Mouse (Mus musculus): ENCODE results near the gene Dhx8. TPM values are rescaled to one million over a fixed set of nuclear protein-coding genes. Genes with fewer than 3 reads are reported as not detected.

Dhx8 gene
- total RNA-seq, 2 experiments from 2014 or later: 15.7 to 16.1 TPM

DNA sequence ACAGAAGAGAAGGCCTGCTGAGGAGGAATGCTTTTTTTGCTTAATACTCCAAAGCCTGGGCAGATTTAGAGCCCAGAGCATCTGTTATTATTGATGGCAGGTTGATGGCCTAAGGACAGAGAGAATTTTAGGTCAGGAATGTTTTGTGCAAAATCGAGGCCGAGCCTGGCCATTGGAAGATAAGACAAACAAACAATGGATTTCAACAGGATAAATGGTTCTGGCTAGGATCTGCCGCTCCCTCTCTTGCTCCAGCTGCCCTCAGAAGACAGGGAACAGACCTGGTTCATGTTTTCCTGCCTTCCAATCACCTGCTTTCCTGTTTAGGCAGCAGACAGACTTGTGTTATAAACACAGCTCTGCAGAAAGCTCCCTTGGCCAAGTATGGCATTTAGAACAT, 3.4 kb upstream of the Dhx8 start:
- intact Hi-C loops (cut with DNase I): no loop called here
- no peak for DNase-seq

DNA sequence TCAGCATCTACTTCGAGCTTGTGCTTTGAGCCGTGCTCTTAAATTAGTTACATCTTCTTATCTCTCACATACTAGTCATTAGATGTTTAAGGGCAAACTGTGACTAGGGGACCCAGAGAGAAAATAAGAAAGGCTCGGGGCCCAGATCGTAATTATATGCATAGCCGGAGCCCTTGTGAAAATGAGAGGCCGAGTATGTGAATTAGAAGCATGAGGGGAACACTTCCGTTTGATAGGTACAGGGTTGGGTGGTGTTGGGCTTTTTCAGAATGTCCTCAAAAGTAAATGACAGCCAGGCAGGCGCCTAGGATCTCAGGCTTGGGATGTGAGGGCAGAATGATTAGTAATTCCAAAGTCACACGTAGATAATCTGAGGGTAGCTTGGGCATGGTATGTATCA, 877 bp downstream of the Dhx8 start:
- intact Hi-C loops (cut with DNase I): no loop called here
- DNase-seq: no peak

DNA sequence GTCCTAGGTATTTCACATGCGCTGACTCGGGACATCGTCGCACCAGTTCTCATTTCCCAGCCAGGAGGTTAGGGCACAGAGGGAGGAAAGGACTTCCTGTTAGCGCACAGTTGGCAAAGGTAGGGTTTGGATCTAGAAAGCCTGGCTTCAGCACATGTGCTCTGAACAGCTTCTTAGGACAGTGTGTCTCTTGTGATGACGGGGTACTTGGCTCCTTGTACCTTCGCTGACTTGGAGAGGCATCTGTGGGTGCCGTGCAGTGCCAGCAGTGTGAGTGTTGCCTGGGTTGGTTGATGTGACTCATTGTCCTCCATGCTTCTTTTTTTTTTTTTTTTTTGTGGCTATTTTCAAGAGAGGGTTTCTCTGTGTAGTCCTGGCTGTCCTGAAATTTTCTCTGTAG, 23.9 kb downstream of the Dhx8 start:
- intact Hi-C loops (cut with DNase I): no loop called here
- DNase-seq: peak in 1 of 2 experiments; percentile 24

DNA sequence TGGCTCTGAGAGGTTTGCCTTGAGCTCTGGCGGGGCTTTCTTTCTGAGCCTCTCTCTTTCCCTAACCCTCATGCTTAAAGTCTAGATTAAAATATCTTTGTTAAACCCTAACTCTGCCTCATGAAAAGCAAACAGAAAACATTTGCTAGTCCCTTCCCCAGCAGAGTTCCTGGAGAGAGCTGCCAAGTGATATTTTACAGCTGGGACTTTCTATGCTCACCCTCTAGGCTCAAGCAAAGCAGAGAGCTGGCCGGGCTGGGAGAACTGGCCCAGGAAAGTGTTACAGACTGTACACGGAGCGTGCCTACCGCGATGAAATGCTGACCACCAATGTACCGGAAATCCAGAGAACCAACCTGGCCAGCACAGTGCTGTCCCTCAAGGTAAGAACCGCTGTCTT, 24.6 kb downstream of the Dhx8 start:
- intact Hi-C loops (cut with DNase I): no loop called here
- no peak for DNase-seq

DNA sequence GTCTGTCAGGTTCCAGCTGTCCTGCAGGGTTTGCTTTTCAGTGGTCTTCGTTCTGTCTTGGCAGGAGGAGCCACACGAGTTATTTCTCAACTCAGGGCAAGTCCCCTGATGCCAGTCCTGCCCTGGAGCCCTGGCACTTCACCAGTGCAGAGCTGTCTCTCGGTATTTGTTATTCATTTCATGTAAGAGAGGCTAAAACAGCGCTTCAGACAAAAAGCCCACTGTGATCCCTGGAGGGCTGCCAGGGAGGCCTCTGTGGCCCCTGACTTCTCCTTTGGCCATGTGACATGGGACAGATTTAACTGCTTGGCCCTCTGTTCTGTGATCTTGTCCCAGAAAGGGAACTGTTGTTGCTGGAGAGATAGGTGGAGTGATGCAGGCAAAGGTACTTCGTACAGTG, 25.7 kb downstream of the Dhx8 start:
- intact Hi-C loops (cut with DNase I): no loop called here
- DNase-seq: no peak

DNA sequence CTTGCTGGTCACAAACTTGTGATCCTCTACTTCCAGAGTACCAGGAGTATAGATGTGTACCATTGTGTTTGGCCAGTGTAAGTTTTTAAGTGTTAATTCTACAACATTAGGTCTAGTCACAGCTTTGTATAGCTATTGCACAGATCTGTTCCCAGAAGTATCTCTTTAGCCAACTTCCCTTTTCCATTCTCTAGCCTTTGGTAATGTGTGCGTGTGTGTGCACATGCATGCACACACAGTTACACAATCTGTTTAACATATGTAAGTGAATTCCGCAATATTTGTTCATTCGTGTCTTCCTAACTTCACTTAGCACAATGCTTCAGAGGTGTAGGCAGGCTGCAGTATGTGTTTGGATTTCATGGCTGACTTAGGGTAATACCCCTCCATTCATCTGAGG, 26.8 kb downstream of the Dhx8 start:
- intact Hi-C loops (cut with DNase I): no loop called here

DNA sequence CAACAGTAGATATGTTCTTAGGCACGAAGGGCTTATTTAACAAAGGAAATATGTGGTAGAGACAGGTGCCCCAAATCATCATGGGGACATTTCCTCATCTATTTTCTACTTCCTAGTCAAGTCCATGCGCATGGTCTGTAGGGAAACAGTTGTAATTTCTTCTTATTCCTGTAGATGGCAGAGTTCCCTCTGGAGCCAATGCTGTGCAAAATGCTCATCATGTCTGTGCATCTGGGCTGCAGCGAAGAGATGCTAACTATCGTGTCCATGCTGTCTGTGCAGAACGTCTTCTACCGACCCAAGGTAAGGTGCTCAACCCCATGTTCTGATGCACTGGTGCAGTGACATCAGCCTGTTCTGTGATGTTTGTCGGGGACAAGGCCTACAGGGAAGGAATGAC, 31.0 kb downstream of the Dhx8 start:
- intact Hi-C loops (cut with DNase I): loop anchor here (2.0 kb wide), 2 partner anchors 49 to 147 kb away; no protein-coding TSS in a partner anchor
- DNase-seq: no peak

More for the DNA sequence above, 26.8 kb downstream of the Dhx8 start:
- no peak for DNase-seq

DNA sequence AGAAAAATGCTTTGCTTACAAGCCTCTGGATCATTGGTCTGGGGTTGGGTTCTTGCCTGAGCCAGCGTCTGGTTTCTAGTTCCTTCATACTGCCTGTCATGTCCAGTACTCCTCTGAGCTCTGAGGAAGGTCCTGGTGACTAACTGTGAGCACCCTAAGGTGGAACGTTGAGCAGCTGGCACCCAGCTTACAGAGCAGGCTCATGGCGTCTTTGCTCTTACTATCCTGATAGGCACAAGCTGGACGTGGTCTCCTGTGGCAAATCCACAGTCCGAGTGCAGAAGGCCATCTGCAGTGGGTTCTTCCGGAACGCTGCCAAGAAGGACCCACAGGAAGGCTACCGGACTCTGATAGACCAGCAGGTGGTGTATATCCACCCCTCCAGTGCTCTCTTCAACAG, 31.8 kb downstream of the Dhx8 start:
- intact Hi-C loops (cut with DNase I): no loop called here
- no peak for DNase-seq

DNA sequence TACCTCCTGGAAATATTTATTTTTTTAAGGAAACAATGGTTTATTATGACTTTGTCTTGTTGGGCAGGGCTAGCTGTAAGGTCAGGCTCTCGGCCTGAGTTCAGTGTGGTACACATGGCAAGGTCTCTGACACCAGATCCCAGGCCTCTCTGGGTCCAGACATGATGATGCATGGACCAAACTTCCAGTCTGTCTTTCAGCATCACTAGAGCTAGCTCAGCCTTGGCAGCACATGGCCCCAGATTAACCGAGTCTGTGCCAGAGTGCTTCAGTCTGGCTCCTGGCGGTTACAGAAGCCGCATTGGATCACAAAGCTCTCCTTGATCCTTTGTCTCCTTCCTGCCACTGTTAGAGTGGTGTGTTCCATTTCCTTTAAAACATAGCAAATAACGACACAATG, 34.6 kb downstream of the Dhx8 start:
- no peak for DNase-seq
- intact Hi-C loops (cut with DNase I): no loop called here

DNA sequence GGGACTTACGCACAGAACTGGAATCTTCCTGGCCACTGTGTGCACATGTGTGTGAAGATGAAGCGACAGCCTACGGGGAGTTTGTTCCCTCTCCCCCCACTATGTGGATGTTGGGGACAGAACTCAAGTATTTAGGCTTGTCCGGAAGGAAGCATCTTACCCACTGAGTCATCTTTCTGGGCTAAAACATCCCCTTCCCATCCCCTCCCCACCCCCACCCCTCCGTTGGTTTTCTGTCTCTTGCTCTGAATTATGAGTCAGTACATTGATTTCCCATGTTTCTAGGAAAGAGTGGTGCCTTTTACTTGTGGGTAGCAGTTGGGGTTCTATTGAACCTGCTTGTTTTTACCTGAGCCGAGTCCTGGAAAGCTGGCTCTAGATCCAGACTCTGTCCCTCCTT, 36.0 kb downstream of the Dhx8 start:
- intact Hi-C loops (cut with DNase I): no loop called here

DNA sequence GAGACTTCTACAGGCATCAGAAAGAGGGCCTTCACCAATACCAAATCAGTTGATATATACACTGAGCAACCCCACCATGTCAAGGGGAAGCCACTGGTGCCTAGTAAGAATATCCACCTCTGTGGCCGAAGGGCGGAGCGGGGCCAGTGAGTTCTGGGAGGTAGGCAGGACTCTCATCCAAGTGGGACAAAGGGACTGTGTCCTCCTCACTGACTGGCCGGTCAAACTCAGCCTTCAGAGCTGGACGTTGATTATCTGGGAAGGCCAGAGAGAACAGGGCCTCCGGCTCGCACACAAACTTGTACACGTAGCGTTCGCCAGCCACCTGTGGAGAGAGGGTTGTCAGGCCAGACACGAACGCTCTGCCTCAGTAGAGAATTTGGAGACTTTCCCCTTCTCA, 37.5 kb downstream of the Dhx8 start:
- intact Hi-C loops (cut with DNase I): no loop called here
- DNase-seq: no peak

More for the DNA sequence above, 36.0 kb downstream of the Dhx8 start:
- DNase-seq: no peak

DNA sequence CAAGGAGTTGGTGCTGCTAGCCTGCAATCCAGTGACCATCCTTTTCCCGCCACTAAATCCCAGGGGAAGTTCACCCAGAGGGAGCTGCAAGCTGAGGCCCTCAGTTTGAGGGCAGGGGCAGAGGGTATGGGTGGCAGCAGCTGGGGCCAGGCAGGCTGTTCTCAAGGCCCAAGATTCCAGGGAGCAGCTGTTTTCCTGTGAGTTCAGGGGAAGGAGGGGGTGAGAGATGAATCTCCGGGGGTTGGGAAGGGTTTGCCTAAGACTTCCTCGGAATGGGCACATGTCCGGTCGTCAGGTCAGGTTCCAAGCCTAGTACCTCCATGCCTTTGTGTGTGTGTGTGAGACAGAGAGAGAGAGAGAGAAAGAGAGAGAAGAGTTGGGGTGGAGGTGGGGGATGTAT, 39.3 kb downstream of the Dhx8 start:
- no peak for DNase-seq
- intact Hi-C loops (cut with DNase I): no loop called here

DNA sequence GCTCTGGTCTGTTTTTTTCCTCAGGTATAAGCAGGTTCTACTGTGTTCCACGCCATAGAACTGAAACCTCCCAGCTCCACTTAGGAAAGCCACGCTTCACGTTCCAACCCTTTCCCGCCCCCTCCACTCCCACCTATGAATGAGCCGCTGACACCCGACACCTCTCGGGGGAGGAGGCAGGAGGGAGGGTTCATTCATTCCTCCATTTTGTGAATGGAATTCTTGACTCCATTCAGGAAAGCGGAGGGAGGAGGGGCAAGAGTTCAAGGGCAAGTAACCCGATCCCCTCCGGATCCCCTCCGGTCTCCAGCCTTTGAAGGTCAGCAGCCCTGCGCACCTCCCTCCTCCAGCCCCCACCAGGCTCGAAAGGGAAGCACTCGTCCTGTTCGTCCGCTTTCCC, 39.7 kb downstream of the Dhx8 start:
- intact Hi-C loops (cut with DNase I): no loop called here
- peak in 1 of 2 experiments; percentile 34 for DNase-seq

DNA sequence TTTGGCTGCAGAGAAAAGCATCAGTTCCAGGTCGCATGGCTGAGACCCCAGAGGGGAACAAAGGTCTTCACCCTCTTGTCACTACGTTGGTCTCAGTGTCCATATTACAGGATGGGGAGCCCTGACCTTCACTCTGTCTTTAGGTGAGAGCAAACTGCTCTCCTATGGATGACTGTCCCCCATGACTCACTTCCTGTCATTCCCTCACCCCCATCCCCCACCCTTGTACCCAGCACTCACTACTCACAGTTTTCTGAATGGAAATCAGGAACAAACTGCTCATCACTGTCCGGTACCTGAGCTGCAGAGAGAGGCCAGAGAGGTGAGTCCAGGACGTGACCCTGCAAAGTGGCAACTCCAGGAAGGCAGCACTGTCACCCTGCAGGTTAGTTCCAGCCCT, 44.1 kb downstream of the Dhx8 start:
- intact Hi-C loops (cut with DNase I): no loop called here
- no peak for DNase-seq

DNA sequence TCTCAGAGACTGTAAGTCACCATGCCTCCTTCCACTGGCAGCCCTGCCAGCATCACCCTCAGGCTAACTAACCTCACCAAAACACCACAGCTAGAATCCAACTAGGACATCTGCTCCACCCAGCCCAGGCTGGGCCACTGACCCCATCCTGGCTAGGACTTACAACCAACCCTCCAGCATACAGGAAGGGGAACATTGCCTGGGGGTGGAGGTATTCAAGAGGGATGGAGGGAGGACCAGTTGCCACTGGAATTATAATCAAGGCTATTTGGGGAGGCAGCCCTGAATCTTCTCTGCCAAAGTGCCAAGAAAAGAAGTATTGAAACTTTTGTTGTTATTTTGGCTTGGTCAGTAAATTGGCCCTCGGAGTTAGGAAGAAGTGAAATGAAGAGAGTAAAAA, 50.4 kb downstream of the Dhx8 start:
- intact Hi-C loops (cut with DNase I): no loop called here

DNA sequence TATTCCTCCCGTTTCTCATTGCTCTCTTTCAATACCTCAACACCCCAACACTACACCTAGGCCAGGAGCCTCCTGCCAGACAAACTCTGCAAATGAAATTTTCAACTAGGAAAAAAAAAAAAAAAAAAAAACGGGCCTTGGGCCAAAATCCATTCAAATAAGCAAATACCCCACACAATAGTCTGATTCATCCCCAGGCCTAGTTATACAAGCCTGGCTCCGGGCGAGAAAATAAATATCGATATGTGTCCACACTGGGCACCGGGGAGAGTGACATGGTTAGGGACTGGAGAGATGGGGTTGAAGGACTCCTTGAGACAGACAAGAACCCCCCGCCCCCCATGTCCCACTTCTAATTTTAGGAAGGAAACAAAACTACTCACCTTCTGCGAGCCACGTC, 50.9 kb downstream of the Dhx8 start:
- no peak for DNase-seq
- intact Hi-C loops (cut with DNase I): no loop called here

More for the DNA sequence above, 50.4 kb downstream of the Dhx8 start:
- no peak for DNase-seq

DNA sequence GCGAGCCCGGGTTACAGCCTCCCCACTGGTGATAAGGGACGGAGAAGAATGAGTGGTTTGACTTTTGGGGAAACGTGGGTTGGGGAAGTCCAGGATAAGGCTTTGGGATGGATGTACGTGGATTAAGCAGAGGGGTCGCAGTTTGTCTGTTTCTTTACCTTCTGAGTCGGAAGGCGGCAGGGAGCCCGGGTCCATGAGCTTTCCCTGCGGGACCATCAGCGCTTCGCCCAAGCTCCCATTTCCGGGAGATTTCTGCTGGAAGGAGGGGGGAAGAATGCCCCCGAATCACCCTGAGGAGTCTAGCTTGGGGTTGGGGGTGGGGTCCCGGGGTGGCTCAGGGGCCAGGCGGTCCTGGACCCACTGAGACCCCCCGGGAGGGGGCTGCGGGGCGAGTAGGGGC, 51.4 kb downstream of the Dhx8 start:
- intact Hi-C loops (cut with DNase I): no loop called here
- no peak for DNase-seq

DNA sequence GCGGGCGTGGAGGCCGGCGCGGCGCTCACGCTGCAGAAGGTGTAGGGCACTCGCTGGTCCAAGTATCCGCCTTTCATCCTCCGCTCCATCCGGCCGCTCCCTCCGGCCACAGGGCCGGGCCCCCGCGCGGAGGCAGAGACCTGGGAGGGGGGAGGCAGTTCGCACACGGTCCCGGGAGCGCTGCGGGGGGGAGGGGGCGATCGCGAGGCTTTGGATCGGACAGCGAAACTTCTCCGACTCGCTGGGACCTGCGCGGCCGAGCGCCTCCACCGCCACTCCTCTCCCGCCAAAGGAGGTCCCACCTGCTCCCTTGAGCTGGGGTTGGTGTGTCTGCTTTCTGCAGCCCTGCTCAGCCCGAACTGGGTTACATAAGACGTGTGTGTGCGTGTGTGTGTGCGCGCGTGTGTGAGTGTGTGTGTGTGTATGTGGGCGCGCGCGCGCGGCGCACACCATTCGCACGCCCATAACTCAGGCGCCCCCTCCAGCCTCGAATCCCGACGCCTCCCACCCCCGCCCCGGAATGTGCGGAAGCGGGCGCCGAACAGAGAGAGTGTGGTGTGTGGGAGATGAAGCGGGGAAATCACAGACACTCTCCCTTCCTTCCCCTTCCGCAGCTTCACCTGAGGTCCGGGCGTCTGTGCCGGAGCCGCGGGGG, 51.9 kb downstream of the Dhx8 start:
- intact Hi-C loops (cut with DNase I): no loop called here
- DNase-seq: no peak

DNA sequence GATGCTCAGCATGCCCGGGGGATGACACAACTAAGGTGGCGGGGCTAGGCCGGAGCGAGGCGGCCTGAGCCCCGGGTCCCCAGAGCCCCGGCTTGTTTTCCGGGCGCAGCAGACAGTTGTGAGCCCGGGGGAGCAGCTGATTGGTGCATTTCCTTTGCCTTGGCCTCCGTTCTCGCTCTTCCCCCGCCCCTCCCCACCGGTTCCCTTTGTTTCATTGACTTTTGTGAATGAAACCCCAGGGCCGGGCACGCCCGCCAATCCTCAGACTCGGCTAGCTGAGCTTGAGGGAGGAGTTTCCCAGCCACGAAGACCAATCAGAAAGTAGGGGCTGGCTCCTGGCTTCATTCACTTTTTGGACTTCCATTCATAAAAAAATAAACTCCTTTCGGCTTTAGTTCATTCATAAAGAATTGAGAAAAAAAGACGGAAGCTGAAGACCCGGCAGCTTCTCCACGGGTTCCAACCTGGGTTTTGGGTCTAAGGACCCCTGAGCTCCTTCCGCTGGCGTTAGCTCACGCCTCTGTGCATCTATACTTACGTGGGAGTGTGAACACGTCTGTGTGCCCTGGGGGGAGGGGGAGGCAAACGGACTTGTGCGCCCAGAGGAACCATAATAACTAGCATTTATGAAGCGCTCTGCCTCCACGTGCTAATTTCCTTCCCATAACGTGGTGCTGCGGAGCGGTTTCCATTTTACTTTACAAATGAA, 52.6 kb downstream of the Dhx8 start, which contains the start of gene Etv4:
TSS of gene Etv4 (minus strand) at position 229 of the 709 bp plus-strand sequence.
- intact Hi-C loops (cut with DNase I): no loop called here
- peak; percentile 72 to 77 for DNase-seq

DNA sequence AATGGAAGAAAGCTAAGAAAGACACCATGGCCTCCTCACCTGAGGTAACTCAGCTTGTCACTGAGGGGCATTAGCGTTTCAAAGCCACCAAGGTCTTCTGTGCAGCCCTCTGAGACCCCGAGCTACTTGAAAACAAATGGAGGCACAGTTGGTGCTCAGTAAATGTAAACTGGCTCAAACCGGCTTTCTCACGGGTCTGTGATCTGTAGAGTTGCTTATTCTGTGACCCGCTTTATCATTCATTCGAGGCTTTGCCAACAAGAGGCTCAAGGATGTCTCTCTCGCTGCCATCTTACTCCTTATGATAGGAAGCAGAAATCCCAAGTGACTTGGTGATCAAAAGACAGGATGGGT, 53.1 kb downstream of the Dhx8 start:
- no peak for DNase-seq
- intact Hi-C loops (cut with DNase I): no loop called here

DNA sequence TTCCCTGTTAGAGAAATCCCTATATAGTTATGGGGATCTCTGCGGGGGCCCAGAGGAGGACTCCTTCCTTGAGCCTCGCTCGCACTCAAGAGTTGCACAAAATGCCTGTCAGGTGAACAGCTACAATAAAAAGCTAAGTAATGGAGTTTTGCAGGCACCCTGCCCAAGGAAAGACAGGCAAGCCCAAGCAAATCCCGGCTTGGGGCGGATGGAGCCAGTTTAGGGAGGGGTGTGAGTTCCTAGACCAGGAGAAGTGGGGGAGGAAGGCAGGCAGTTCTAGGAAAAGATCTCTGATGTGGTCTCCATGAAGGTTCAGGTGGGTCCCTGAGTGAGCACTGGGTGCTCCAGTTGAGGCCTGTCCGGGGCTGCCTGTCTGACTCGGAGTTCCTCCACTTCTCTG, 53.9 kb downstream of the Dhx8 start:
- intact Hi-C loops (cut with DNase I): no loop called here
- no peak for DNase-seq

DNA sequence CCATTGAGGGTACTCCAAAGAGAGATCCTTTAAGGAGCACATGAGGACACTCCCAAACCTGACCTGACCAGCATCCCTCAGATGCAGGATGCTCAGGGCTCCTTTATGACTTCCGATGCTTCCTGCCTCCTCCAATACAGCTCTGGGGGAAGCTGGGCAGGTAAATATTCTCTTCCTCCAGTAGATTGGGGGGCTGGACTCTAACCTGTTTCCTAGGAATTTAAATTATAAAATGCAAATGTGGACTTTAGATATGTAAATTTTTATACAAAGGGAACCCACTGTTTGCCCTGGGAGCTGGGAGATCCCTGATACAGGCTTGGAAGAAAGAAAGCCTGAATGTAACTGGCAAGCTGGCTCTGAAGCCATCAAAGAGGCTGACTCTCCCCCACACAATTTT, 54.7 kb downstream of the Dhx8 start:
- intact Hi-C loops (cut with DNase I): no loop called here

More for the DNA sequence above, 54.7 kb downstream of the Dhx8 start:
- DNase-seq: no peak

All from heart, postnatal 36 days (tissue).